Comparison of ENCODE assay signal across 8 mouse cellular contexts in the genomic region with DNA sequence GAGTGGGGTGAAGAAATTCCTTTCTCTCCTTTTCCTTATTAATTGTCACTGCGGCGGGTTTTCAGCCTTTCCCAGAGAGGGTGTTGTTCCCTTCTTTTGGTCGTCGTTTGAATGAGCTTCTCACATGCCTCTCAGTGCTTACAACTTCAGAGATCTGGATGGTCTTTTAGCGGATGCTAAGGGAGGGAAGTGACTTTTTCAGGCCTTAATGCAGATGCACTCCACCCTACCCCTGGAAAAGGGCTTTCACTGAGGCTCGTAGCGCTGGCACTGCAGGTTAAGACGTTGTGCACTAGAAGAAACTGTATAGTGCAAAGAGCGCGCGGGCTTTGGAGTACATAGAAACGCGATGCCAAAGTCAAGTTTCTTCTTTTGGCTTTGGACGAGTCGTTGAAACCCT. TPM values are rescaled to one million over a fixed set of nuclear protein-coding genes. Genes with fewer than 3 reads are reported as not detected.
DNase-seq lines count a peak whose midpoint lies in the region; ATAC-seq and TF ChIP-seq lines count a peak whose summit lies in the region.

No protein-coding gene starts in this region.

- H3K9me3 ChIP-seq in embryonic facial prominence, embryonic 13.5 days: no peaks in the 10 kb centered on the region
- H3K9me3 ChIP-seq in midbrain, embryonic 10.5 days (replicated peaks): peaks cover 9% of the 10 kb centered on the region; the same call in 1 of the 2 replicates
- H3K9me3 ChIP-seq in stomach, postnatal 0 days (ENCODE audit: control insufficient read depth, low read length): no peaks in the 10 kb centered on the region

- WGBS in embryonic facial prominence, embryonic 13.5 days: 2% methylated on average over 15 of the region's 15 CpGs
- 5% methylated on average over 15 of the region's 15 CpGs for WGBS in kidney, adult 2 months
- WGBS in midbrain, embryonic 10.5 days: 5% methylated on average over 15 of the region's 15 CpGs
- WGBS in stomach, postnatal 0 days: under 1% methylated on average over 15 of the region's 15 CpGs

- TF ChIP-seq POLR2A in kidney, adult 2 months (IDR thresholded peaks at IDR 0.05; ENCODE audit: low read depth, low read length): no peak

- H3K4me3 ChIP-seq in left cerebral cortex, adult 2 months: peak overlapping the region; percentile 77
- H3K4me3 ChIP-seq in embryonic facial prominence, embryonic 13.5 days: peak overlapping the region; percentile 89
- H3K4me3 ChIP-seq in kidney, adult 2 months (ENCODE audit: insufficient read depth, low read depth, low read length): peak overlapping the region; percentile 87
- H3K4me3 ChIP-seq in midbrain, embryonic 10.5 days: peak overlapping the region; percentile 84
- peak overlapping the region; percentile 82 for H3K4me3 ChIP-seq in stomach, postnatal 0 days (ENCODE audit: low read depth, low read length)

- H3K4me1 ChIP-seq in embryonic facial prominence, embryonic 13.5 days: peaks cover 25% of the 10 kb centered on the region
- H3K4me1 ChIP-seq in kidney, adult 2 months (ENCODE audit: control insufficient read depth, insufficient read depth, low read length): peaks cover 5% of the 10 kb centered on the region; the same call in 1 of the 2 replicates
- H3K4me1 ChIP-seq in midbrain, embryonic 10.5 days: peaks cover 28% of the 10 kb centered on the region
- peaks cover 3% of the 10 kb centered on the region; the same call in 1 of the 2 replicates for H3K4me1 ChIP-seq in stomach, postnatal 0 days (replicated peaks; ENCODE audit: control insufficient read depth, insufficient read depth)

- peak overlapping the region; percentile 88 for H3K27ac ChIP-seq in left cerebral cortex, adult 2 months
- H3K27ac ChIP-seq in embryonic facial prominence, embryonic 13.5 days: peak overlapping the region; percentile 92
- H3K27ac ChIP-seq in kidney, adult 2 months (ENCODE audit: insufficient read depth, low read depth, low read length): no peak overlapping the region
- H3K27ac ChIP-seq in midbrain, embryonic 10.5 days (replicated peaks): peak overlapping the region; percentile 89
- peak overlapping the region; percentile 91 for H3K27ac ChIP-seq in stomach, postnatal 0 days (replicated peaks)

- TF ChIP-seq EP300 in stomach, postnatal 0 days (optimal IDR thresholded peaks at IDR 0.05): no peak

- peaks cover 10% of the 10 kb centered on the region for H3K36me3 ChIP-seq in embryonic facial prominence, embryonic 13.5 days
- no peaks in the 10 kb centered on the region for H3K36me3 ChIP-seq in kidney, adult 2 months (ENCODE audit: control insufficient read depth, insufficient read depth, low read length)
- peaks cover 21% of the 10 kb centered on the region for H3K36me3 ChIP-seq in midbrain, embryonic 10.5 days
- H3K36me3 ChIP-seq in stomach, postnatal 0 days (ENCODE audit: control insufficient read depth, insufficient read depth, low read length): no peaks in the 10 kb centered on the region

- H3K9ac ChIP-seq in embryonic facial prominence, embryonic 13.5 days: peak overlapping the region; percentile 87
- peak overlapping the region; percentile 85 for H3K9ac ChIP-seq in stomach, postnatal 0 days (ENCODE audit: low read length)

- DNase-seq in left cerebral cortex, adult 2 months (ENCODE audit: extremely low spot score in 1 of 2, low spot score in 2 of 2): peak; percentile 13 to 19
- no peak for DNase-seq in left cerebral cortex, postnatal 10 days (ENCODE audit: extremely low spot score in 1 of 2, low spot score in 2 of 2)
- peak; percentile 53 for DNase-seq in Muller cell, postnatal 12 days (ENCODE audit: inconsistent ontology term)
- DNase-seq in kidney, adult 2 months: no peak
- no peak for DNase-seq in midbrain, embryonic 10.5 days (ENCODE audit: low spot score)
- DNase-seq in stomach, postnatal 0 days (ENCODE audit: low spot score): peak; percentile 39
- no peak for DNase-seq in lung, postnatal 10 days

- no peak for TF ChIP-seq CTCF in left cerebral cortex, adult 2 months (IDR thresholded peaks at IDR 0.05)
- no peak for TF ChIP-seq CTCF in kidney, adult 2 months (conservative IDR thresholded peaks at IDR 0.05; ENCODE audit: insufficient read depth, insufficient read length, low read depth, low read length)
- TF ChIP-seq CTCF in stomach, postnatal 0 days (IDR thresholded peaks at IDR 0.05; ENCODE audit: low read depth): no peak

- H3K27me3 ChIP-seq in embryonic facial prominence, embryonic 13.5 days: no peaks in the 10 kb centered on the region
- H3K27me3 ChIP-seq in kidney, adult 2 months (replicated peaks; ENCODE audit: control insufficient read depth, insufficient read depth, low read length): no peaks in the 10 kb centered on the region
- H3K27me3 ChIP-seq in midbrain, embryonic 10.5 days (ENCODE audit: low read depth, poor library complexity, severe bottlenecking): no peaks in the 10 kb centered on the region
- H3K27me3 ChIP-seq in stomach, postnatal 0 days (ENCODE audit: control insufficient read depth, insufficient read depth, low read length): no peaks in the 10 kb centered on the region

- intact Hi-C loops in left cerebral cortex, adult 2 months (cut with DNase I): no loop called here
- intact Hi-C loops in left cerebral cortex, postnatal 10 days (cut with DNase I): no loop called here

- peak overlapping the region; percentile 66 for H3K4me2 ChIP-seq in embryonic facial prominence, embryonic 13.5 days
- peak overlapping the region; percentile 85 for H3K4me2 ChIP-seq in stomach, postnatal 0 days (replicated peaks; ENCODE audit: low read depth)

- ATAC-seq in embryonic facial prominence, embryonic 13.5 days (ENCODE audit: insufficient number of reproducible peaks, insufficient read depth, low FRiP score, low TSS enrichment, low read depth): no peak
- no peak for ATAC-seq in stomach, postnatal 0 days (ENCODE audit: low FRiP score, low TSS enrichment)

RNA-seq across cellular contexts. Expression of gene Selenoi, which starts 0.7 kb away (rescaled TPM):
- total RNA-seq in left cerebral cortex, adult 2 months (2021): 10 to 100 TPM; 47.7 to 49.2 TPM
- total RNA-seq in left cerebral cortex, postnatal 10 days (2021): 10 to 100 TPM; 56.8 to 58.3 TPM
- 17.6 and 17.8 TPM in 2 replicates for polyA plus RNA-seq in embryonic facial prominence, embryonic 13.5 days (2015; fragmentation: Nextera tagmentation; extraction: Ambion mirVana)
- polyA plus RNA-seq in kidney, adult 2 months (2012; rRNA removed): 18.2 and 20.0 TPM in 2 replicates
- 19.2 and 19.4 TPM in 2 replicates for polyA plus RNA-seq in midbrain, embryonic 10.5 days (2016; fragmentation: Nextera tagmentation; extraction: Ambion mirVana)
- polyA plus RNA-seq in stomach, postnatal 0 days (2015; fragmentation: Nextera tagmentation; extraction: Ambion mirVana): 25.5 and 26.7 TPM in 2 replicates

RNA-seq across cellular contexts. Expression of gene Adgrf3, which starts 27.5 kb away (rescaled TPM):
- total RNA-seq in left cerebral cortex, adult 2 months (2021): not detected
- not detected for total RNA-seq in left cerebral cortex, postnatal 10 days (2021)
- polyA plus RNA-seq in embryonic facial prominence, embryonic 13.5 days (2015; fragmentation: Nextera tagmentation; extraction: Ambion mirVana): not detected in 2 replicates
- polyA plus RNA-seq in kidney, adult 2 months (2012; rRNA removed): 0.05 TPM in 1 of 2 replicates, not detected in the other
- 0.05 TPM in 1 of 2 replicates, not detected in the other for polyA plus RNA-seq in midbrain, embryonic 10.5 days (2016; fragmentation: Nextera tagmentation; extraction: Ambion mirVana)
- 0.12 and 0.24 TPM in 2 replicates for polyA plus RNA-seq in stomach, postnatal 0 days (2015; fragmentation: Nextera tagmentation; extraction: Ambion mirVana)

RNA-seq across cellular contexts. Expression of gene Drc1, which starts 48.1 kb away (rescaled TPM):
- 10 to 100 TPM; 15.2 to 19.2 TPM for total RNA-seq in left cerebral cortex, adult 2 months (2021)
- 10 to 100 TPM; 17.4 to 20.1 TPM for total RNA-seq in left cerebral cortex, postnatal 10 days (2021)
- polyA plus RNA-seq in embryonic facial prominence, embryonic 13.5 days (2015; fragmentation: Nextera tagmentation; extraction: Ambion mirVana): 0.13 and 0.51 TPM in 2 replicates
- polyA plus RNA-seq in kidney, adult 2 months (2012; rRNA removed): 0.08 and 0.28 TPM in 2 replicates
- polyA plus RNA-seq in midbrain, embryonic 10.5 days (2016; fragmentation: Nextera tagmentation; extraction: Ambion mirVana): 0.60 and 0.64 TPM in 2 replicates
- polyA plus RNA-seq in stomach, postnatal 0 days (2015; fragmentation: Nextera tagmentation; extraction: Ambion mirVana): 1.1 and 1.7 TPM in 2 replicates

Comparison
In these comparisons a context has a peak if more than half of its experiments do, and no peak if none do; other contexts are left out.
1. DNase-seq: peak in left cerebral cortex, adult 2 months (2 of 2), Muller cell, postnatal 12 days (single experiment) and stomach, postnatal 0 days (single experiment); none in left cerebral cortex, postnatal 10 days (0 of 2), kidney, adult 2 months (single experiment), midbrain, embryonic 10.5 days (single experiment) and lung, postnatal 10 days (single experiment).
2. Peak in every context shown above with its lines, with median percentiles within 50 percentile points of each other: H3K4me3 ChIP-seq.